Mouse (Mus musculus): ENCODE results near the gene Hnrnpr. TPM values are rescaled to one million over a fixed set of nuclear protein-coding genes. Genes with fewer than 3 reads are reported as not detected.

Gene Hnrnpr
- polyA plus RNA-seq, 1 experiment, result 73.2 TPM

- no peak for DNase-seq (ENCODE audit: extremely low spot score in 1 of 2, low spot score in 1 of 2)
Observed at GRCm38 (mm10) chr4:136383839-136384238, 73.1 kb downstream of the Hnrnpr start.

DNA sequence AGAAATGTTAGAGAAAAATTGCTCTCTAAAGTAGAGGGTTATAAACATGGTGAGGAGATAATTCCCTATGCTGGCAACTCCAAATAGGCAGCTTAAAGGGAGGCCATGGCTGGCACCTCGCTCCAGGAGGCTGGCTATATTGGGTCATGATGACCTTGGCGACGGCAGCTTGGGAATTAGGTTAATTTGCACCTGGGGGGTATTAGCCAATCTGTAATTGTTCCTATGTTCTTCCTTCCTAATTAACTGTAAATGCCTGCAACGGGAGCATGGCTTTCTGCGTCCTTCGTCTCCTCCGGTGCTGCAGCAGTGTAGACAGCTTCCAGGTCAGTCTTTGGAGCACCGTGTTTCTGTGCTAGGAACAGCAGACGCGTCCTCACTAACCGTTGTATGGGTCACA, 76.5 kb downstream of the Hnrnpr start:
- no peak for DNase-seq (ENCODE audit: extremely low spot score in 1 of 2, low spot score in 1 of 2)

GRCm38 (mm10) chr4:136401806-136402205, 91.1 kb downstream of the Hnrnpr start:
- no peak for DNase-seq (ENCODE audit: extremely low spot score in 1 of 2, low spot score in 1 of 2)

- no peak for DNase-seq (ENCODE audit: extremely low spot score in 1 of 2, low spot score in 1 of 2)
Observed at GRCm38 (mm10) chr4:136407831-136408230, 97.1 kb downstream of the Hnrnpr start.

Other genes with a start within 250 kb of the Hnrnpr start
- gene Id3, start 167.4 kb upstream of the Hnrnpr start, polyA plus RNA-seq (2012; rRNA removed), result 90.0 and 90.1 TPM in 2 replicates
- 0.25 and 0.34 TPM in 2 replicates for gene E2f2, start 138.5 kb upstream of the Hnrnpr start, polyA plus RNA-seq (2012; rRNA removed)
- 4.3 and 4.6 TPM in 2 replicates for gene Asap3, start 104.6 kb upstream of the Hnrnpr start, polyA plus RNA-seq (2012; rRNA removed)
- gene Tcea3, start 63.2 kb upstream of the Hnrnpr start, polyA plus RNA-seq (2012; rRNA removed), result 0.86 and 0.99 TPM in 2 replicates
- gene Zfp46, start 26.3 kb upstream of the Hnrnpr start, polyA plus RNA-seq (2012; rRNA removed), result 58.5 and 68.6 TPM in 2 replicates
- 2.5 and 3.4 TPM in 2 replicates for gene Htr1d, start 112.6 kb downstream of the Hnrnpr start, polyA plus RNA-seq (2012; rRNA removed)
- 0.34 and 0.36 TPM in 2 replicates for gene 6030445D17Rik, start 151.3 kb downstream of the Hnrnpr start, polyA plus RNA-seq (2012; rRNA removed)
- 21.6 and 21.9 TPM in 2 replicates for gene Luzp1, start 158.8 kb downstream of the Hnrnpr start, polyA plus RNA-seq (2012; rRNA removed)

All from frontal cortex, adult 2 months (tissue).